Mouse (Mus musculus): ENCODE results near the gene Plppr2. TPM values are rescaled to one million over a fixed set of nuclear protein-coding genes. Genes with fewer than 3 reads are reported as not detected.

The Plppr2 gene
- polyA plus RNA-seq, 1 experiment from 2014 or later, result 5.2 TPM

GRCm38 (mm10) chr9:21988421-21989101, 51.7 kb downstream of the Plppr2 start:
- WGBS, result 2% methylated on average over 32 of the region's 32 CpGs
- ATAC-seq (ENCODE audit: extremely low read depth, insufficient number of reproducible peaks, low FRiP score, low TSS enrichment), result no peak
- H3K4me1 ChIP-seq, result peaks cover 23% of the 10 kb centered on the region

GRCm38 (mm10) chr9:21989230-21990110, 52.6 kb downstream of the Plppr2 start, which contains the start of gene Rgl3:
Gene Rgl3 (minus strand): TSS chr9:21989446.
- H3K4me3 ChIP-seq, result peak within 1 kb of the TSS; percentile 58
- under 1% methylated on average over 42 of the region's 42 CpGs for WGBS

More at GRCm38 (mm10) chr9:21988421-21989101, 51.7 kb downstream of the Plppr2 start:
- H3K9me3 ChIP-seq, result no peaks in the 10 kb centered on the region
- peak overlapping the region; percentile 58 for H3K4me3 ChIP-seq
- no peak overlapping the region for H3K27ac ChIP-seq (replicated peaks)
- peak overlapping the region; percentile 75 for H3K9ac ChIP-seq
- no peaks in the 10 kb centered on the region for H3K36me3 ChIP-seq
- H3K27me3 ChIP-seq (replicated peaks), result peaks cover 99% of the 10 kb centered on the region
- peak overlapping the region; percentile 88 for H3K4me2 ChIP-seq

GRCm38 (mm10) chr9:21992227-21992626, 55.4 kb downstream of the Plppr2 start:
- no peak overlapping the region for H3K9ac ChIP-seq
- no peak for ATAC-seq (ENCODE audit: extremely low read depth, insufficient number of reproducible peaks, low FRiP score, low TSS enrichment)
- H3K9me3 ChIP-seq, result no peaks in the 10 kb centered on the region
- WGBS, result 75% methylated on average over 4 of the region's 4 CpGs
- peaks cover 23% of the 10 kb centered on the region for H3K4me1 ChIP-seq
- H3K36me3 ChIP-seq, result no peaks in the 10 kb centered on the region
- H3K4me2 ChIP-seq, result no peak overlapping the region
- no peak overlapping the region for H3K4me3 ChIP-seq
- peaks cover 81% of the 10 kb centered on the region for H3K27me3 ChIP-seq (replicated peaks)
- H3K27ac ChIP-seq (replicated peaks), result no peak overlapping the region

More at GRCm38 (mm10) chr9:21989230-21990110, 52.6 kb downstream of the Plppr2 start, which contains the start of gene Rgl3:
- ATAC-seq (ENCODE audit: extremely low read depth, insufficient number of reproducible peaks, low FRiP score, low TSS enrichment), result no peak
- Histone ChIP-seq H3K27ac (replicated peaks) (no peak within 1 kb of the TSS), H3K36me3 (no peaks in the 10 kb centered on the region), H3K27me3 (replicated peaks) (peaks cover 97% of the 10 kb centered on the region), H3K9me3 (no peaks in the 10 kb centered on the region), H3K4me1 (peaks cover 23% of the 10 kb centered on the region), H3K9ac (peak within 1 kb of the TSS; percentile 75), H3K4me2 (peak within 1 kb of the TSS; percentile 88)

- Histone ChIP-seq H3K27ac (replicated peaks) (no peak overlapping the region), H3K4me2 (no peak overlapping the region), H3K36me3 (no peaks in the 10 kb centered on the region), H3K4me3 (no peak overlapping the region), H3K9me3 (no peaks in the 10 kb centered on the region), H3K4me1 (no peaks in the 10 kb centered on the region), H3K27me3 (replicated peaks) (peaks cover 62% of the 10 kb centered on the region), H3K9ac (no peak overlapping the region)
- no peak for ATAC-seq (ENCODE audit: extremely low read depth, insufficient number of reproducible peaks, low FRiP score, low TSS enrichment)
- 76% methylated on average over 3 of the region's 3 CpGs for WGBS
Observed at GRCm38 (mm10) chr9:21996178-21996867, 59.5 kb downstream of the Plppr2 start.

Other genes starting within 250 kb of the Plppr2 start
- gene Ldlr, start 213.6 kb upstream of the Plppr2 start, polyA plus RNA-seq (2015; fragmentation: Nextera tagmentation; extraction: Ambion mirVana), result 18.9 and 20.4 TPM in 2 replicates
- gene Spc24, start 176.7 kb upstream of the Plppr2 start, polyA plus RNA-seq (2015; fragmentation: Nextera tagmentation; extraction: Ambion mirVana), result 84.8 and 96.7 TPM in 2 replicates
- 16.0 and 16.9 TPM in 2 replicates for gene Kank2, start 138.3 kb upstream of the Plppr2 start, polyA plus RNA-seq (2015; fragmentation: Nextera tagmentation; extraction: Ambion mirVana)
- gene Angptl8, start 101.5 kb upstream of the Plppr2 start, polyA plus RNA-seq (2015; fragmentation: Nextera tagmentation; extraction: Ambion mirVana), result 1.6 and 2.3 TPM in 2 replicates
- 48.4 and 50.3 TPM in 2 replicates for gene Dock6, start 84.4 kb upstream of the Plppr2 start, polyA plus RNA-seq (2015; fragmentation: Nextera tagmentation; extraction: Ambion mirVana)
- 8.5 and 9.2 TPM in 2 replicates for gene Rab3d, start 18.8 kb upstream of the Plppr2 start, polyA plus RNA-seq (2015; fragmentation: Nextera tagmentation; extraction: Ambion mirVana)
- gene Ccdc159, start 9.6 kb upstream of the Plppr2 start, polyA plus RNA-seq (2015; fragmentation: Nextera tagmentation; extraction: Ambion mirVana), result 2.6 and 3.2 TPM in 2 replicates
- 41.5 and 47.8 TPM in 2 replicates for gene Tmem205, start 9.5 kb upstream of the Plppr2 start, polyA plus RNA-seq (2015; fragmentation: Nextera tagmentation; extraction: Ambion mirVana)
- 5.1 and 5.7 TPM in 2 replicates for gene Swsap1, start 18.7 kb downstream of the Plppr2 start, polyA plus RNA-seq (2015; fragmentation: Nextera tagmentation; extraction: Ambion mirVana)
- 7.3 and 8.5 TPM in 2 replicates for gene Epor, start 26.5 kb downstream of the Plppr2 start, polyA plus RNA-seq (2015; fragmentation: Nextera tagmentation; extraction: Ambion mirVana)
- gene Rgl3, start 52.4 kb downstream of the Plppr2 start, polyA plus RNA-seq (2015; fragmentation: Nextera tagmentation; extraction: Ambion mirVana), result 0.68 and 0.71 TPM in 2 replicates
- gene Ccdc151, start 65.6 kb downstream of the Plppr2 start, polyA plus RNA-seq (2015; fragmentation: Nextera tagmentation; extraction: Ambion mirVana), result 0.22 and 0.36 TPM in 2 replicates
- 76.9 and 80.6 TPM in 2 replicates for gene Prkcsh, start 65.8 kb downstream of the Plppr2 start, polyA plus RNA-seq (2015; fragmentation: Nextera tagmentation; extraction: Ambion mirVana)
- gene Elavl3, start 115.0 kb downstream of the Plppr2 start, polyA plus RNA-seq (2015; fragmentation: Nextera tagmentation; extraction: Ambion mirVana), result 0.28 and 0.41 TPM in 2 replicates
- gene Gm49318, start 134.2 kb downstream of the Plppr2 start, polyA plus RNA-seq (2015; fragmentation: Nextera tagmentation; extraction: Ambion mirVana), result not detected in 2 replicates
- 9.5 TPM in 2 replicates for gene Zfp653, start 134.3 kb downstream of the Plppr2 start, polyA plus RNA-seq (2015; fragmentation: Nextera tagmentation; extraction: Ambion mirVana)
- 49.5 and 53.7 TPM in 2 replicates for gene Ecsit, start 148.4 kb downstream of the Plppr2 start, polyA plus RNA-seq (2015; fragmentation: Nextera tagmentation; extraction: Ambion mirVana)
- 250 and 292 TPM in 2 replicates for gene Cnn1, start 162.2 kb downstream of the Plppr2 start, polyA plus RNA-seq (2015; fragmentation: Nextera tagmentation; extraction: Ambion mirVana)
- gene Elof1, start 180.1 kb downstream of the Plppr2 start, polyA plus RNA-seq (2015; fragmentation: Nextera tagmentation; extraction: Ambion mirVana), result 106 and 125 TPM in 2 replicates
- 9.0 and 10.9 TPM in 2 replicates for gene Acp5, start 198.7 kb downstream of the Plppr2 start, polyA plus RNA-seq (2015; fragmentation: Nextera tagmentation; extraction: Ambion mirVana)
- 46.0 and 52.0 TPM in 2 replicates for gene Pigyl, start 219.8 kb downstream of the Plppr2 start, polyA plus RNA-seq (2015; fragmentation: Nextera tagmentation; extraction: Ambion mirVana)

Measured in heart, embryonic 13.5 days (tissue).